Mouse (Mus musculus): Measurements from ENCODE around the gene Hist1h3e.

- TF ChIP-seq GATA1 (IDR thresholded peaks at IDR 0.05; ENCODE audit: low read length) = no peak
- TF ChIP-seq TAL1 (IDR thresholded peaks at IDR 0.05; ENCODE audit: low read length) = no peak
Observed at GRCm38 (mm10) chr13:23585029-23585441, 22.9 kb upstream of the Hist1h3e start.
